25 mouse cellular contexts compared by ENCODE assay signal in the genomic region with DNA sequence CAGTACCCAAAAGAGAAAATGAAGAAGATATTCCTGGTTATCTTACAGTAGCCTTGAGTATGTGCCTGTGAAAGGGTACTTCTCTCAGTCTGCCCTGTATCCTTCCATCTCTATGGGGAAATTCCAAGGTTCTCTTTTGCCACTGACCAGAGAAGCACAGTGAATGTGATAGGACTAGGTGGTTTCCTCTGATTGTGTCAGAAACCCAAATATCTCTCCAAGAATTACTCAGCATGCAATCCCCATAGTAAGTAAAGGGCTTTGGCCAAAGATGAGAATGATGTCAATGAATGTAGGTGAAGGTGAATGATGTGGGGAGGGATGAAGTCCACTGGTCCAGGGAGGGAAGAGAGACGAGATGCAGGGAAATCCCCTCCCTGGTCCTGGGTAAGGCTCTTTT.
"Had no signal": no experiment of that assay in that cellular context is flagged by ENCODE, and none has a peak within 500 bp of the region (broad histone marks: within the 10 kb centered on the region; RNA-seq: fewer than 3 reads in every experiment).

No protein-coding gene starts in this region.

- H3K4me1 ChIP-seq: embryonic facial prominence, embryonic 10.5 days; embryonic facial prominence, embryonic 12.5 days; embryonic facial prominence, embryonic 13.5 days; embryonic facial prominence, embryonic 15.5 days; forebrain, embryonic 10.5 days; forebrain, embryonic 12.5 days; forebrain, embryonic 13.5 days; forebrain, embryonic 15.5 days; heart, embryonic 10.5 days had no signal

- H3K36me3 ChIP-seq: embryonic facial prominence, embryonic 10.5 days; embryonic facial prominence, embryonic 12.5 days; embryonic facial prominence, embryonic 13.5 days; embryonic facial prominence, embryonic 15.5 days; forebrain, embryonic 10.5 days; forebrain, embryonic 12.5 days; forebrain, embryonic 15.5 days; heart, embryonic 10.5 days had no signal

- H3K4me3 ChIP-seq: embryonic facial prominence, embryonic 10.5 days; embryonic facial prominence, embryonic 12.5 days; embryonic facial prominence, embryonic 13.5 days; embryonic facial prominence, embryonic 15.5 days; erythroblast, embryonic 14.5 days; forebrain, embryonic 10.5 days; forebrain, embryonic 12.5 days; forebrain, embryonic 13.5 days; forebrain, embryonic 15.5 days; gastrocnemius, adult 2 months; heart, adult 2 months; heart, embryonic 10.5 days had no signal

- H3K9ac ChIP-seq: embryonic facial prominence, embryonic 12.5 days; embryonic facial prominence, embryonic 13.5 days; embryonic facial prominence, embryonic 15.5 days; forebrain, embryonic 12.5 days; forebrain, embryonic 13.5 days; forebrain, embryonic 15.5 days; forebrain, postnatal 0 days had no signal

- H3K4me2 ChIP-seq: embryonic facial prominence, embryonic 12.5 days; embryonic facial prominence, embryonic 13.5 days; embryonic facial prominence, embryonic 15.5 days; forebrain, embryonic 12.5 days; forebrain, embryonic 13.5 days; forebrain, embryonic 15.5 days had no signal

- DNase-seq: cerebellum, adult 9-10 months; cerebellum, adult 9-11 months; cerebellum, postnatal 10 days; cerebellum, postnatal 14 days; cerebellum, postnatal 25 days; cerebellum, postnatal 36 days; embryo, embryonic 11 days; forebrain, postnatal 0 days; gastrocnemius, adult 2 months; gastrocnemius, postnatal 10 days; gastrocnemius, postnatal 14 days; gastrocnemius, postnatal 25 days; gastrocnemius, postnatal 36 days; heart, adult 18-20 months; heart, adult 2 months had no signal

- H3K27ac ChIP-seq: embryonic facial prominence, embryonic 10.5 days; embryonic facial prominence, embryonic 12.5 days; embryonic facial prominence, embryonic 13.5 days; embryonic facial prominence, embryonic 15.5 days; forebrain, embryonic 10.5 days; forebrain, embryonic 12.5 days; forebrain, embryonic 13.5 days; forebrain, embryonic 15.5 days; gastrocnemius, adult 2 months; heart, adult 2 months; heart, embryonic 10.5 days had no signal

- H3K27me3 ChIP-seq: embryonic facial prominence, embryonic 12.5 days; embryonic facial prominence, embryonic 13.5 days; embryonic facial prominence, embryonic 15.5 days; forebrain, embryonic 12.5 days; forebrain, embryonic 13.5 days; forebrain, embryonic 15.5 days had no signal

- H3K9me3 ChIP-seq: embryonic facial prominence, embryonic 10.5 days; embryonic facial prominence, embryonic 12.5 days; embryonic facial prominence, embryonic 15.5 days; forebrain, embryonic 10.5 days; forebrain, embryonic 12.5 days; forebrain, embryonic 13.5 days; forebrain, embryonic 15.5 days; heart, embryonic 10.5 days had no signal
